Mouse (Mus musculus) CH12.LX (cell line): ENCODE data around the gene Fbxw8.

Source experiments
- TBP ChIP-seq: conservative IDR thresholded peaks from 2 replicates; pipeline ENCODE4 v1.6.1; 2011; ENCODE audit warnings: low read depth, low read length, improper control_type of control experiment
- TCF12 ChIP-seq: IDR thresholded peaks from 2 replicates; pipeline ENCODE4 v1.6.1; 2014; ENCODE audit warnings: low read depth, mild to moderate bottlenecking, inconsistent platforms, low read length, improper control_type of control experiment
- ZC3H11A ChIP-seq: IDR thresholded peaks from 2 replicates; pipeline ENCODE4 v1.6.1; 2012; ENCODE audit warnings: low read depth, mild to moderate bottlenecking, inconsistent platforms, low read length, improper control_type of control experiment

- TF ChIP-seq ZC3H11A (no peak), TCF12 (no peak), TBP (no peak)
Measured at GRCm38 (mm10) chr5:118086956-118087355, 68.3 kb downstream of the Fbxw8 start.
